Mouse (Mus musculus) cerebellum, postnatal 36 days (tissue): ENCODE measurements around the gene Oser1.
A peak's percentile ranks its signal among the peaks of the same experiment; 100 is the strongest.
"Not testable (repeated sequence)": the region's sequence is repeated elsewhere in the genome, so short reads cannot be mapped to it uniquely, and the experiment has no call there.

Source experiments
- DNase-seq, 2 experiments: peaks; one replicate each; pipeline ENCODE4 v3.0.0; 2021 to 2022; ENCODE audit warnings: mixed read lengths in 2 of 2

Gene Oser1

GRCm38 (mm10) chr2:163424597-163424996 is at the start of gene Oser1:
Gene Oser1, minus strand, starts transcription at chr2:163424697.
- DNase-seq: no peak

- peak; percentile 97 to 99 for DNase-seq
These were observed 48.0 kb upstream of the Oser1 start, which contains the start of gene Fitm2 for GRCm38 (mm10) chr2:163472466-163472851. Gene Fitm2, minus strand, starts transcription at chr2:163472629.

GRCm38 (mm10) chr2:163471710-163472465 is 47.4 kb upstream of the Oser1 start:
- DNase-seq: no peak

GRCm38 (mm10) chr2:163471136-163471535 is 46.6 kb upstream of the Oser1 start:
- DNase-seq: no peak

- no peak for DNase-seq
These were observed 45.2 kb upstream of the Oser1 start for GRCm38 (mm10) chr2:163469711-163470110.

GRCm38 (mm10) chr2:163468866-163469265 is 44.4 kb upstream of the Oser1 start:
- DNase-seq: no peak

- DNase-seq: no peak
These were observed 43.1 kb upstream of the Oser1 start for GRCm38 (mm10) chr2:163467585-163467984.

- DNase-seq: no peak
These were observed 42.3 kb upstream of the Oser1 start for GRCm38 (mm10) chr2:163466771-163467170.

GRCm38 (mm10) chr2:163464562-163464961 is 40.1 kb upstream of the Oser1 start:
- no peak for DNase-seq

- peak in 1 of 2 experiments; percentile 25 for DNase-seq
These were observed 39.5 kb upstream of the Oser1 start for GRCm38 (mm10) chr2:163463998-163464397.

- no peak for DNase-seq
These were observed 38.8 kb upstream of the Oser1 start for GRCm38 (mm10) chr2:163463251-163463769.

GRCm38 (mm10) chr2:163462801-163463200 is 38.3 kb upstream of the Oser1 start:
- DNase-seq: no peak

GRCm38 (mm10) chr2:163462386-163462785 is 37.9 kb upstream of the Oser1 start:
- DNase-seq: no peak

GRCm38 (mm10) chr2:163461307-163461706 is 36.8 kb upstream of the Oser1 start:
- not testable (repeated sequence) for DNase-seq

- DNase-seq: no peak
These were observed 36.1 kb upstream of the Oser1 start for GRCm38 (mm10) chr2:163460622-163461021.

GRCm38 (mm10) chr2:163459380-163459779 is 34.9 kb upstream of the Oser1 start:
- DNase-seq: no peak

GRCm38 (mm10) chr2:163458539-163459265 is 34.2 kb upstream of the Oser1 start:
- DNase-seq: peak; percentile 50 to 52

- peak in 1 of 2 experiments; percentile 38 for DNase-seq
These were observed 28.9 kb upstream of the Oser1 start for GRCm38 (mm10) chr2:163453378-163453777.

GRCm38 (mm10) chr2:163452738-163453137 is 28.2 kb upstream of the Oser1 start:
- DNase-seq: no peak

- DNase-seq: no peak
These were observed 26.3 kb upstream of the Oser1 start for GRCm38 (mm10) chr2:163450668-163451295.

GRCm38 (mm10) chr2:163449276-163449675 is 24.8 kb upstream of the Oser1 start:
- DNase-seq: no peak

GRCm38 (mm10) chr2:163447375-163447774 is 22.9 kb upstream of the Oser1 start:
- no peak for DNase-seq

GRCm38 (mm10) chr2:163444017-163444416 is 19.5 kb upstream of the Oser1 start:
- DNase-seq: no peak
